Mouse (Mus musculus): ENCODE results near the gene Cnga2.

DNA sequence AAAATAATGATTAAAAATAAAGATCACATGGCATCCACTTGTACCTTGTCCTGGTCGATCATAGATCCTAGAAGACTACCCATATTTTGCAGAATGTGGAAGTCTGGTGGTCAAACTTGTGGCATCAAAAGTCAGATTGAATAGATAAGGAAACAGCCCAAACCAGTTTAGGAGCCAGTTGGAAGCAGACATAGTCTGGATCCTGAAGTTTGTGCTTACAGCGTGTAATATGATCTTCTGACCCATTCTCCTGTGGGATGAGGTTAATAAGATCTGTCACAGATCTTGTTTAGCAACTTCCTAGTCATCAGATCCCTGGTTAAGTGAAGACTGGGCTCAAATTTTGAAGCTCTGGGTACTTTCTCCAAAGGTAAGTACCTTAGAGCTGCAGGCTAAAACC is 19.0 kb upstream of the Cnga2 start, which contains the start of gene Fate1:
- TF ChIP-seq POLR2A (IDR thresholded peaks at IDR 0.05; ENCODE audit: insufficient read depth, low read depth, low read length), result no peak
- no peak for TF ChIP-seq CTCF (IDR thresholded peaks at IDR 0.05; ENCODE audit: insufficient read depth, low read depth, low read length)
